Mouse (Mus musculus) embryonic stem cell, embryonic (primary cell): ENCODE measurements around the gene Osbpl5.

ENCODE experiments used
- CTCF ChIA-PET, 4 experiments: fragments of 300-600 bp in 2 of 4; fragments of 350-600 bp in 2 of 4; sonication (Branson Sonifier 250); formaldehyde crosslinking; loops; one replicate each; lab custom pipeline; 2022; ENCODE audit warnings: inconsistent platforms in 2 of 4; lab: Charles Lee
- POLR2A ChIA-PET, 4 experiments: fragments of 300-600 bp in 2 of 4; fragments of 350-600 bp in 2 of 4; sonication (Branson Sonifier 250); formaldehyde crosslinking; loops; one replicate each; lab custom pipeline; 2022; ENCODE audit warnings: antibody characterized with exemption in 4 of 4, inconsistent platforms in 1 of 4; lab: Charles Lee

Gene Osbpl5

GRCm38 (mm10) chr7:143764876-143765530 lies 8.2 kb upstream of the Osbpl5 start:
- ChIA-PET CTCF (interaction anchor here in 3 of 4 experiments (0.5 to 3.5 kb wide), 18 partner anchors 17 to 307 kb away, joined by 3 to 66 read pairs (median 4); partner anchors contain the start of gene Mrgpre (in 1 of the 3)), POLR2A (interaction anchor here in 1 of 4 experiments (1.4 kb wide), 1 partner anchor 58 kb away, joined by 4 read pairs; no protein-coding TSS in a partner anchor)

- POLR2A ChIA-PET, result interaction anchor here in 3 of 4 experiments (0.7 to 1.6 kb wide), 5 partner anchors 21 to 164 kb away, joined by 3 to 6 read pairs (median 3); partner anchors contain the start of gene Cars (in 1 of the 3)
- CTCF ChIA-PET, result interaction anchor here (0.5 to 3.5 kb wide), 62 partner anchors 8 to 701 kb away, joined by 3 to 66 read pairs (median 4); partner anchors contain the start of genes Mrgpre (in 2 of the 4) and Tnfrsf23 (in 2 of the 4)
Observed at GRCm38 (mm10) chr7:143763794-143764193, 7.0 kb upstream of the Osbpl5 start.

DNA sequence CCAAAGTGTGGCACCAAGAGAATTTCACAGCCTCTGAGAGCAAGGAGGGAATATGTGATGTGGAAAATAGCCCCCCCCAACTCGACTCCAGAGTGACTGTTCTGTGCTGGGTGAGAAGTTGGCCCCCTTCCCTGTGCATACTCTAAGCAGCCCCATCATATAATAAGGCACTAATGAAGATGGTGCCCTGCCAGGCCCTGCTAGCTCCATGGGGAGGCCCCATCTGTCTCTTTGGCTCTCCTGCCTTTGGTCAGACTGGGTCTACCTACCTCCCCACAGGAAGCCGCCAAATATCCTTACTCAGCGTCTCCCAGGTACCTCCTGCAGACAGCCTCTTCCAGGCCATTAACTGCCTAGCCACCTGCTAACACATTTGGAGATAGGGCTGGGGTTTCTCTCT lies 2.2 kb upstream of the Osbpl5 start:
- ChIA-PET POLR2A (no interaction called here), CTCF (interaction anchor here in 3 of 4 experiments (0.6 to 2.9 kb wide), 3 partner anchors 52 kb away, joined by 3 to 10 read pairs (median 4); no protein-coding TSS in a partner anchor)

DNA sequence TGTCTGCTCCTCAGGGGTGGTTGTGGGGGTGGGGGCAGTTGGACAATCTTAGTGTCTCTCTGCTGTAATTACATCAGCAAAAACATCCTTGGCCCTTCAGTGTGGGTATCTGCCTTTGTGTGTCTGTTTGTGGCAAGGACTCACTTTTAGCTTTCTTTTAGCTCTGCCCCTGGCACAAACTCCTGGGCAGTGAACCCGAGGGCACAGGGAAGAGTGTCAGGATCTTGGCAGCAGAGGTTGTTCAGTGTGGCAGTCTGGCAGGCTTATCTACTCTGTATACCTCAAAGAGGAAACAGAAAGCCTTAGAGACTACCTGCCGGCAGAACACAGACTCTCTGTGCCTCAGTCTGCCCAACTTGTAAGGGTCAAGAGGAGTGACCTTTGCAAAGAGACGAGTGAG lies 911 bp upstream of the Osbpl5 start:
- ChIA-PET POLR2A (interaction anchor here in 1 of 4 experiments (0.6 to 1.5 kb wide), 2 partner anchors 158 to 483 kb away, joined by 3 to 6 read pairs; partner anchors contain the start of gene Cars), CTCF (interaction anchor here in 2 of 4 experiments (1.2 to 2.4 kb wide), 5 partner anchors 9 to 51 kb away, joined by 3 to 14 read pairs (median 4); partner anchors contain the start of gene Mrgpre (in 1 of the 2))

- POLR2A ChIA-PET, result interaction anchor here (0.6 to 1.5 kb wide), 4 partner anchors 50 to 303 kb away, joined by 3 to 6 read pairs (median 4); partner anchors contain the start of gene Cars (in 1 of the 4)
- CTCF ChIA-PET, result interaction anchor here in 3 of 4 experiments (0.6 to 2.4 kb wide), 10 partner anchors 8 to 1551 kb away, joined by 3 to 14 read pairs (median 4); partner anchors contain the start of gene Mrgpre (in 1 of the 3)
Observed at GRCm38 (mm10) chr7:143757027-143757390, 224 bp upstream of the Osbpl5 start.

- ChIA-PET POLR2A (no interaction called here), CTCF (interaction anchor here in 2 of 4 experiments (1.0 to 1.8 kb wide), 6 partner anchors 8 to 143 kb away, joined by 3 to 8 read pairs (median 4); no protein-coding TSS in a partner anchor)
Observed at GRCm38 (mm10) chr7:143755357-143756124, 1.2 kb downstream of the Osbpl5 start.

DNA sequence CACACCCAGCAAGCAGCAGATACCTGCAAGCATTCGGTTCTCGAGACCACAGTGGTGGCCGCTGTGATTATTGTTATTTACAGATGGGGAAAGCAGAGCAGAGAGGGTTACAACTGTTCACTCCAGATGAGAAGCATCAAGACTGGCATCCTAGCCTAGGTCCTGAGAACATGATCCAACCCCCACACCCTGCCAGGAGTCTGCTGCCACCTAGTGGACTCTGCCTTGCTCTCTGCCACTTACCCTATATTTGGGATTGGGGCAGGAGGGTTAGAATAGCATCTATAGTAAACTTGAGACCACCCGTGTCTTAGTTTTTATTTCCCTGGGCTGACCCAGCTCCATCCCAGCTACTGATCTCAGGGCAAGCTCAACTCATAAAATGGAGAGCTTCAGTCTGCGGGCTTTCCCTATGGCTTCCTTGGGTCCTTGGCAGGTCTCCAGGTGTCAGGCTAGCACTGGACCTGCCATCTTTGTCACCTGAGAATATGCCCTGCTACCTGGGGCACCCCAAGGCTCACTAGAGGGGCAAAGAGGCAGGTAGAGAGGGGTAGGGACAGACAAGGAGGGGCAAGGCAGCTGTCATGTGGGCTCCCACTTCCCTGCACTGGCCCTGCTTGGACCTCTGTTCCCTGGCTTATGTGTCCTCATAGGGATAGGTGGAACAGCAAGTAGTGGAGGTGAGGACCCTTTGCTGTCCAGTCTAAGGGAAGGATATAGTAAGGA lies 2.6 kb downstream of the Osbpl5 start:
- ChIA-PET CTCF (interaction anchor here in 3 of 4 experiments (1.0 to 3.6 kb wide), 9 partner anchors 9 to 48 kb away, joined by 3 to 17 read pairs (median 7); no protein-coding TSS in a partner anchor), POLR2A (interaction anchor here in 3 of 4 experiments (0.5 to 0.6 kb wide), 3 partner anchors 19 to 248 kb away, joined by 3 to 4 read pairs (median 4); no protein-coding TSS in a partner anchor)

- ChIA-PET POLR2A (interaction anchor here in 1 of 4 experiments (1.4 kb wide), 1 partner anchor 13 kb away, joined by 3 read pairs; no protein-coding TSS in a partner anchor), CTCF (interaction anchor here in 3 of 4 experiments (1.0 to 3.6 kb wide), 5 partner anchors 11 to 46 kb away, joined by 3 to 17 read pairs (median 4); no protein-coding TSS in a partner anchor)
Observed at GRCm38 (mm10) chr7:143752606-143753005, 4.2 kb downstream of the Osbpl5 start.

GRCm38 (mm10) chr7:143752056-143752455 lies 4.7 kb downstream of the Osbpl5 start:
- CTCF ChIA-PET, result interaction anchor here in 2 of 4 experiments (1.0 to 4.8 kb wide), 4 partner anchors 11 to 45 kb away, joined by 3 to 187 read pairs (median 16); no protein-coding TSS in a partner anchor
- POLR2A ChIA-PET, result interaction anchor here in 3 of 4 experiments (0.5 to 1.4 kb wide), 3 partner anchors 12 to 152 kb away, joined by 3 to 4 read pairs (median 3); partner anchors contain the start of gene Cars (in 1 of the 3)

- ChIA-PET CTCF (interaction anchor here in 3 of 4 experiments (1.4 to 4.8 kb wide), 4 partner anchors 12 to 45 kb away, joined by 7 to 187 read pairs (median 16); no protein-coding TSS in a partner anchor), POLR2A (interaction anchor here in 2 of 4 experiments (0.9 to 1.4 kb wide), 2 partner anchors 12 to 151 kb away, joined by 3 to 4 read pairs; partner anchors contain the start of gene Cars (in 1 of the 2))
Observed at GRCm38 (mm10) chr7:143751380-143751779, 5.4 kb downstream of the Osbpl5 start.

DNA sequence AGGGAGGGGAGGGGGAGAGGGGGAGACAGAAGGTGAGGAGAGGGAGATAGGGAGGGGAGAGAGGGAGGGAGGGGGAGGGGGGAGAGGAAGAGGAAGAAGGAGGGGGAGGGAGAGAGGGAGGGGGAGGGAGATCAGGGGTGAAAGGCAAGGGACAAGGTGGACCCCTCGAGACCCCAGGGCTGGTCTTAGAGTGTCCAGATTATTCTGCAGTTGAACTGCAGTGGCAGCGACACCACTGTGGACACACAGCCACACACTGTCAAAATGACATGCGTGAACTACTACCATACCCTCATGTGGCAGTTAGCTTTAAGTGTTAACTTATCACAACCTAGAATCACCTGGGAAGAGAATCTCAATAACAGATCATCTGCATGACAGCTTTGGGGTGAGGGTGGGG lies 7.7 kb downstream of the Osbpl5 start:
- POLR2A ChIA-PET, result interaction anchor here in 3 of 4 experiments (0.6 to 2.0 kb wide), 9 partner anchors 23 to 252 kb away, joined by 3 to 6 read pairs (median 3); partner anchors contain the start of gene Cars (in 2 of the 3)
- CTCF ChIA-PET, result interaction anchor here (0.6 to 4.8 kb wide), 63 partner anchors 8 to 769 kb away, joined by 3 to 187 read pairs (median 6); partner anchors contain the start of genes Mrgpre (in 1 of the 4), Mrgprg (in 1 of the 4) and Osbpl5 (in 1 of the 4)

- CTCF ChIA-PET, result interaction anchor here (0.5 to 4.8 kb wide), 102 partner anchors 8 to 1550 kb away, joined by 3 to 187 read pairs (median 5); partner anchors contain the start of genes Cars (in 2 of the 4), Osbpl5 (in 2 of the 4), Cdkn1c (in 1 of the 4) and Mrgpre (in 1 of the 4)
Observed at GRCm38 (mm10) chr7:143748041-143748868, 8.5 kb downstream of the Osbpl5 start.

GRCm38 (mm10) chr7:143740653-143741052 lies 16.1 kb downstream of the Osbpl5 start:
- ChIA-PET POLR2A (interaction anchor here in 2 of 4 experiments (1.0 to 1.3 kb wide), 2 partner anchors 27 to 141 kb away, joined by 3 to 4 read pairs; partner anchors contain the start of gene Cars (in 1 of the 2)), CTCF (interaction anchor here in 3 of 4 experiments (0.8 to 3.5 kb wide), 4 partner anchors 8 to 89 kb away, joined by 3 to 20 read pairs (median 3); no protein-coding TSS in a partner anchor)

More at GRCm38 (mm10) chr7:143748041-143748868, 8.5 kb downstream of the Osbpl5 start:
- POLR2A ChIA-PET, result interaction anchor here in 3 of 4 experiments (0.5 to 2.0 kb wide), 15 partner anchors 22 to 199 kb away, joined by 3 to 6 read pairs (median 3); partner anchors contain the start of genes Cars (in 2 of the 3), Dhcr7 (in 1 of the 3), Nadsyn1 (in 1 of the 3) and Nap1l4 (in 1 of the 3)

- POLR2A ChIA-PET, result interaction anchor here in 1 of 4 experiments (1.3 kb wide), 2 partner anchors 12 to 26 kb away, joined by 3 to 4 read pairs; no protein-coding TSS in a partner anchor
- CTCF ChIA-PET, result interaction anchor here in 3 of 4 experiments (0.6 to 3.5 kb wide), 9 partner anchors 9 to 264 kb away, joined by 3 to 20 read pairs (median 3); no protein-coding TSS in a partner anchor
Observed at GRCm38 (mm10) chr7:143739511-143740461, 17.0 kb downstream of the Osbpl5 start.
